Mouse (Mus musculus): ENCODE measurements around the gene Dnaaf3. TPM values are rescaled to one million over a fixed set of nuclear protein-coding genes. Genes with fewer than 3 reads are reported as not detected.
"Not testable (repeated sequence)": the region's sequence is repeated elsewhere in the genome, so short reads cannot be mapped to it uniquely, and the experiment has no call there.

Dnaaf3 gene
- polyA plus RNA-seq, 1 experiment from 2014 or later = 0.67 TPM

DNA sequence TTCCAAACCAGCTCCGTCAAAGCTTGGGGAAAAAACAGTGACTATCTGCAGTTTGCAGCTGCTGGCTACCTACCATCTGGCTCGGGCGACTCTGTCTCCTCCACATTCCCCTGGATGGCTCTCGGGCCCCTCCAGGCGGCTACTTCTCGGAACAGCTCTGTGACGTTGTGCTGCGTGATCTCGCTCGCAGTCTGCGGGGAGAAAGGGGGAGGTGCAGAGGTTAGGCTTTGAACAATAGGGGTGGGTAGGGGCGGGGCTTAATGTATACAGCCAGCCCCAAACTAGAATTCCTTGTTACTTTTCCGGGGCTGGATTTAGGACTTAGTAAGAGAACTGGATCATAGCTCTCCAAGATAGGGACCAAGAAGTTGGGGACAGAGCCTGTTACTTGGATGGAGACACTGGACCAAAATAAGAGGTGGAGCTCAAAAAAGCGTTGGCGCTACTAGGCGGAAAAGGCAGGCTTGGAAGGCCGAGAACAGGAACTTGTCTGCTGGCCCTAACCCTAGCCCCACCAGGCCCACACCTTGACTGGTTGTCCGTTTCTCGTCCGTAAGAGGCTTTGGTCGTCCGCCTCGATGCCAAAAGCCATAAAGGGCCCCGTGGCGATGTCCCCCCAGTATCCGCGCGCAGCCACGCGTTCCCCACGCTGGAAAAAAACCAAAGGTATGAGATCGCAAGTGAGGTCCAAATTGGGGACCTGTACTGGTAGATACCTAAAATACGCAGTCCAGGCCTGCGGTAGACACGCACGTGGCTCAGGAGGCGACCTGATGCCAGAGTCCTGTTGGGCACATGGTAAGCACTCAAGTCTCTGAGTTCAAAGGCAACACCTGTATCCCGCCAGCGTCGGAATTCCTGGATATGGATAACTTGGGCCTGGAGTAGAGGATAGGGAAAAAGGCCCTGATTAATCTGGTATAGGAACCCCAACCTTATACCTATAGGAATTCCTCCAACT lies 5.6 kb downstream of the Dnaaf3 start:
- Histone ChIP-seq H3K4me1 (ENCODE audit: control insufficient read depth, insufficient read depth, low read length) (no peaks in the 10 kb centered on the region), H3K27me3 (ENCODE audit: control insufficient read depth, insufficient read depth, low read length) (no peaks in the 10 kb centered on the region), H3K4me3 (ENCODE audit: low read depth, low read length) (peak overlapping the region; percentile 31), H3K9me3 (ENCODE audit: control insufficient read depth, low read depth, low read length) (no peaks in the 10 kb centered on the region), H3K9ac (replicated peaks; ENCODE audit: low read depth, low read length) (peak overlapping the region; percentile 25; the same call in 1 of the 2 replicates), H3K4me2 (replicated peaks; ENCODE audit: low read depth, low read length) (peak overlapping the region; percentile 54), H3K36me3 (ENCODE audit: control insufficient read depth, insufficient read depth, low read length) (no peaks in the 10 kb centered on the region), H3K27ac (ENCODE audit: low read length) (peak overlapping the region; percentile 39; the same call in 1 of the 2 replicates)
- ATAC-seq (ENCODE audit: insufficient number of reproducible peaks, insufficient read depth, low FRiP score, low read depth) = peak; percentile 90
- WGBS = 26% methylated on average over 40 of the region's 40 CpGs

- H3K4me1 ChIP-seq (ENCODE audit: control insufficient read depth, insufficient read depth, low read length); H3K27me3 ChIP-seq (ENCODE audit: control insufficient read depth, insufficient read depth, low read length); H3K27ac ChIP-seq (ENCODE audit: low read length); H3K9me3 ChIP-seq (ENCODE audit: control insufficient read depth, low read depth, low read length); H3K4me2 ChIP-seq (replicated peaks; ENCODE audit: low read depth, low read length); H3K9ac ChIP-seq (replicated peaks; ENCODE audit: low read depth, low read length); ATAC-seq (ENCODE audit: insufficient number of reproducible peaks, insufficient read depth, low FRiP score, low read depth); H3K4me3 ChIP-seq (ENCODE audit: low read depth, low read length); H3K36me3 ChIP-seq (ENCODE audit: control insufficient read depth, insufficient read depth, low read length): not testable (repeated sequence)
- 72% methylated on average over 15 of the region's 15 CpGs for WGBS
These were observed 7.9 kb downstream of the Dnaaf3 start, which contains the start of gene Tnni3 for GRCm38 (mm10) chr7:4524212-4524922. Tnni3 (minus strand) TSS chr7:4524229.

DNA sequence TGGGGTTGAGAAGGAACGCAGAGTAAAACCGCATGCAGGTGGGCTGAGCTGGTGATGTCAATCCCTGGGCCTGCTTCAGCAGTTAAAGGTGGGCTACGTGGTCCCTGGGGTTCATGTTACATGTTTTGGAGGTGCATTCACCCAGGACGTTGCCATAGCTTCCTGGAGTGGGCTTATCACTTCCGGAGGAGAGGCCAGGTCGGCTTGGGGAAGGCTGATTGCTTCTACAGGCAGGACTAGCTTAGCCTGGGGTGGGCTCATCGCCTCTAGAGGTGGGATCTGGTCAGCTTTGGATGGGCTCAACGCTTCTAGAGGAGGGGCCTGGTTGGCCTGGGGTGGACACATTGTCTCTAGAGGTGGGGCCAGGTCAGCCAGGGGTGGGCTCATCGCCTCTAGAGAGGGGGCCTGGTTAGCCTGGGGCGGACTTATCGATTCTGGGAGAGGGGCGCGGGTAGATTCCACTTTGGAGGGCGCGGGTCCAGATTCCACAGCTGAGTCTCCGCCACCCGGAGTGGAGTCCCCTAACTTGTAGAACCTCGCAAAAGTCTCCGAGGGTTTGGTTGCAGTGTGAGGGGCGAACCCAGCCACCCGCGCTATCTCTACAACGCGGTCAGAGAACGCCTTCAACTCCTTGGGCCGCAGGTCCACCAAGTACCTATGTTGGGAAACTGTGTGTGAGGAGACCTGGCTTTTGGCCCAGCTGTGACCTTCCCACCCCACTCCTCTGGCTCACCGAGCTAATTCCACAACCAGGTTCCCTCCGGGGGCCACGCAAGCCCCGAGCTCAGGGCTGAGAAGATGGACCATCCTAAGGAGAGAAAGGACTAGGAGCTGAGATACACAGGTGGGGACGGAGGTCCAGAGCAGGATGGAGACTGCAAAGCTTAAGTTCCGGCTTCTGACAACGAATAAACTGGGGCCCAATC lies 8.8 kb downstream of the Dnaaf3 start:
- H3K36me3 ChIP-seq (ENCODE audit: control insufficient read depth, insufficient read depth, low read length) = no peaks in the 10 kb centered on the region
- H3K27ac ChIP-seq (ENCODE audit: low read length) = no peak overlapping the region
- 90% methylated on average over 33 of the region's 33 CpGs for WGBS
- no peak overlapping the region for H3K9ac ChIP-seq (replicated peaks; ENCODE audit: low read depth, low read length)
- no peaks in the 10 kb centered on the region for H3K9me3 ChIP-seq (ENCODE audit: control insufficient read depth, low read depth, low read length)
- H3K27me3 ChIP-seq (ENCODE audit: control insufficient read depth, insufficient read depth, low read length) = no peaks in the 10 kb centered on the region
- H3K4me3 ChIP-seq (ENCODE audit: low read depth, low read length) = no peak overlapping the region
- no peaks in the 10 kb centered on the region for H3K4me1 ChIP-seq (ENCODE audit: control insufficient read depth, insufficient read depth, low read length)
- no peak for ATAC-seq (ENCODE audit: insufficient number of reproducible peaks, insufficient read depth, low FRiP score, low read depth)
- H3K4me2 ChIP-seq (replicated peaks; ENCODE audit: low read depth, low read length) = no peak overlapping the region

GRCm38 (mm10) chr7:4522292-4522691 lies 10.0 kb downstream of the Dnaaf3 start:
- no peaks in the 10 kb centered on the region for H3K4me1 ChIP-seq (ENCODE audit: control insufficient read depth, insufficient read depth, low read length)
- ATAC-seq (ENCODE audit: insufficient number of reproducible peaks, insufficient read depth, low FRiP score, low read depth) = no peak
- no peaks in the 10 kb centered on the region for H3K36me3 ChIP-seq (ENCODE audit: control insufficient read depth, insufficient read depth, low read length)

DNA sequence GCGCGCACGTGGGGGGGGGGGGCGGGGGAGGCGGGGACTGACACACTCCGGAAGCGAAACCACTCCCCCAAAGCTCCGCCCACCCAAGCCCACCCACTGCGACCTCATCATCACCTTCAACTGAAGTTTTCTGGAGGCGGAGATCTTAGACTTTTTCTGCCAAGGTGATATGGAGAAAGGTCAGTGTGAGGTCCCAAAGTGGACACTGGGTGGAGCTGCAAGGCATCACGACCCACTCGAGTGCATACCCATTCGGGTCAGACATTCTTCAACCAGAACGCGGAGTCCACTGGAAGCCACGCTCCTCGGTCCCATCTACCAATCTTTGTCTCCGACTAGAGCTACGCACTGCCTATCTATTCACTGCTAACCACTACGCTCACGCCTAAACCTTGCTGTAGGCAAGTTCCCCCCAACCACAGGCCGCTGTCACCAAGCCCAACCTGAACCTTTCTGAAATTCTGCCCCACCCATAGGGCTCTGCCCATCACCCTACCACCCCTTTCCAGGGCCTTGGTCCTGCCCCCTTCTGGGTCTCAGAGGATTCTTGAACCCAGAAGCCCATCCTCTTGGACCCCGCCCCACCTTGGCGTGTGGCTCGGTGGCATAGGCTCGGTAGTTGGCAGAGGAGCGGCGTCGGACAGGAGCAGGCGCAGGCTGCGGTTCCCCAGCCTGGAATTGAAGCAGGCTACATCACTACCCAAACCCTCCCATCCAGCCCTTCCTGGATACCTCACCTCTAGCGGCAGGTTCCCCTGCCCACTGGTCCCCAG lies 10.8 kb downstream of the Dnaaf3 start:
- Histone ChIP-seq H3K4me3 (ENCODE audit: low read depth, low read length) (peak overlapping the region; percentile 11; the same call in 1 of the 2 replicates), H3K4me1 (ENCODE audit: control insufficient read depth, insufficient read depth, low read length) (peaks cover 1% of the 10 kb centered on the region; the same call in 1 of the 2 replicates), H3K9ac (replicated peaks; ENCODE audit: low read depth, low read length) (no peak overlapping the region), H3K36me3 (ENCODE audit: control insufficient read depth, insufficient read depth, low read length) (no peaks in the 10 kb centered on the region), H3K27ac (ENCODE audit: low read length) (no peak overlapping the region), H3K4me2 (replicated peaks; ENCODE audit: low read depth, low read length) (peak overlapping the region; percentile 46), H3K9me3 (ENCODE audit: control insufficient read depth, low read depth, low read length) (no peaks in the 10 kb centered on the region), H3K27me3 (ENCODE audit: control insufficient read depth, insufficient read depth, low read length) (no peaks in the 10 kb centered on the region)
- WGBS = 32% methylated on average over 30 of the region's 32 CpGs
- no peak for ATAC-seq (ENCODE audit: insufficient number of reproducible peaks, insufficient read depth, low FRiP score, low read depth)

More at GRCm38 (mm10) chr7:4522292-4522691, 10.0 kb downstream of the Dnaaf3 start:
- whole genome bisulfite sequencing = 72% methylated on average over 6 of the region's 6 CpGs
- Histone ChIP-seq H3K9ac (replicated peaks; ENCODE audit: low read depth, low read length) (no peak overlapping the region), H3K27ac (ENCODE audit: low read length) (no peak overlapping the region), H3K4me2 (replicated peaks; ENCODE audit: low read depth, low read length) (no peak overlapping the region), H3K27me3 (ENCODE audit: control insufficient read depth, insufficient read depth, low read length) (no peaks in the 10 kb centered on the region), H3K9me3 (ENCODE audit: control insufficient read depth, low read depth, low read length) (no peaks in the 10 kb centered on the region), H3K4me3 (ENCODE audit: low read depth, low read length) (no peak overlapping the region)

DNA sequence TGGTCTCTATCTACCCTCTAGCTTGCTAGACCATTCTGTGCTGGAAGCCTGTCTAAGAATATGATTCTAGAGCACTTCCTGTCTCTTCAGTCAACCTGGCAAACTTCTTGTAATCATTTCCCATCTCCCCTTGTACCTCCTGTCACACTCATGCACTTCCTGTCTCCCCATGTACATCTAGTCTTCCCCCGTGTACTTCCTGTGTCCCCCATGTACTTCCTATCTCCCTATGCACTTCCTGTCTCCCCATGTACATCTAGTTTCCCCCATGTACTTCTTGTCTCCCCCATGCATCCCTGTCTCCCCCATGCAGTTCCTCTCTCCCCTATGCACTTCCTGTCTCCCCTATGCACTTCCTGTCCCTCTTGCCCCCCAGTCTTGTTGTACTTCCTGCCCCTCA lies 13.8 kb downstream of the Dnaaf3 start:
- WGBS = 71% methylated on average over 1 of the region's 1 CpGs
- Histone ChIP-seq H3K9me3 (ENCODE audit: control insufficient read depth, low read depth, low read length) (no peaks in the 10 kb centered on the region), H3K27me3 (ENCODE audit: control insufficient read depth, insufficient read depth, low read length) (no peaks in the 10 kb centered on the region), H3K4me2 (replicated peaks; ENCODE audit: low read depth, low read length) (no peak overlapping the region), H3K4me1 (ENCODE audit: control insufficient read depth, insufficient read depth, low read length) (peaks cover 24% of the 10 kb centered on the region), H3K36me3 (ENCODE audit: control insufficient read depth, insufficient read depth, low read length) (no peaks in the 10 kb centered on the region), H3K27ac (ENCODE audit: low read length) (no peak overlapping the region), H3K4me3 (ENCODE audit: low read depth, low read length) (no peak overlapping the region), H3K9ac (replicated peaks; ENCODE audit: low read depth, low read length) (no peak overlapping the region)
- no peak for ATAC-seq (ENCODE audit: insufficient number of reproducible peaks, insufficient read depth, low FRiP score, low read depth)

DNA sequence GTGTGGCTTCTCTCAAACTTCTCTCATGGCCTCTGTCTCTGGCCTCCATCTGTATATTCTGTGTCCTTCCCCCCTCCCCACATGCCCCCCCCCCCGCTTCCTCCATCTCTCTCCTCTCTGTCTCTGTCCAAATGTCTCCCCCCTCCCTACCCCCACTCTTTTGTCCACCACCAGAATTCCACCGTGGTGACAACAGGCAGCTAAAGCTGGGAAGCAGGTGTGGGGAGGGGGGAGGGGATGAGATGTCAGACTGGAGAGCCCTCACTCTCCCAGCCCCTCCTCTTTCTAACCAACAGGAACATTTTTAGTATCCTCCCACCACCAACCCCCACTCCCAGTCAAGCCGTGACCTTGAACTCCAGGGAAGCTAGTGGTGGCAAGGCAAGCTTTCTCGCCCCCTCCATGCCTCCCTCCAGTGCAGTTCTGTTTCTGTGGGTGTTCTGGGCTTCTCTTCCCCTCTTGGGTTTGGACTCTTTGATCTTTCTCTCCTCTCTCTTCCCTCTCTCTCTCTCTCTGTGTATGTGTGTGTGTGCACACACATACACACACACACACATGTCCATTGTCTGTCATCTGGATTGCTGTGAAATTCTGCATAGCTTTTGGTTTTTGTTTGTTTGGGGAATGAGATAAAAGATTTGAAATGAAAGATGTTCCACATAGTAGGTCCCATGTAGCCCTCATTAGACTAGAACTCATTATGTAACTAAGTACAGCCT lies 15.8 kb downstream of the Dnaaf3 start, which contains the start of gene Tnnt1:
Gene Tnnt1 (minus strand): TSS at position 51 of the 719 bp plus-strand sequence.
- no peak for ATAC-seq (ENCODE audit: insufficient number of reproducible peaks, insufficient read depth, low FRiP score, low read depth)
- H3K9ac ChIP-seq (replicated peaks; ENCODE audit: low read depth, low read length) = no peak within 1 kb of the TSS
- 12% methylated on average over 4 of the region's 4 CpGs for whole genome bisulfite sequencing
- no peaks in the 10 kb centered on the region for H3K27me3 ChIP-seq (ENCODE audit: control insufficient read depth, insufficient read depth, low read length)
- no peak within 1 kb of the TSS for H3K4me2 ChIP-seq (replicated peaks; ENCODE audit: low read depth, low read length)
- no peak within 1 kb of the TSS; the same call in 1 of the 2 replicates for H3K27ac ChIP-seq (ENCODE audit: low read length)
- peaks cover 25% of the 10 kb centered on the region for H3K4me1 ChIP-seq (ENCODE audit: control insufficient read depth, insufficient read depth, low read length)
- H3K36me3 ChIP-seq (ENCODE audit: control insufficient read depth, insufficient read depth, low read length) = no peaks in the 10 kb centered on the region
- H3K4me3 ChIP-seq (ENCODE audit: low read depth, low read length) = no peak within 1 kb of the TSS
- H3K9me3 ChIP-seq (ENCODE audit: control insufficient read depth, low read depth, low read length) = no peaks in the 10 kb centered on the region
